Mouse (Mus musculus): ENCODE data around the gene Nrxn1. TPM values are rescaled to one million over a fixed set of nuclear protein-coding genes. Genes with fewer than 3 reads are reported as not detected.
A peak's percentile ranks its signal among the peaks of the same experiment; 100 is the strongest.

Nrxn1 gene
- polyA plus RNA-seq, 1 experiment from 2014 or later: 222 TPM

- H3K36me3 ChIP-seq (ENCODE audit: control insufficient read depth, insufficient read depth, low read length): no peaks in the 10 kb centered on the region
- no peak overlapping the region for H3K4me2 ChIP-seq (ENCODE audit: low read length)
- no peak overlapping the region for H3K27ac ChIP-seq (ENCODE audit: low read length)
- no peaks in the 10 kb centered on the region for H3K4me1 ChIP-seq (ENCODE audit: control insufficient read depth, insufficient read depth, low read length)
- ATAC-seq: no peak
- no peaks in the 10 kb centered on the region for H3K27me3 ChIP-seq (ENCODE audit: control insufficient read depth, insufficient read depth, low read depth, low read length)
- H3K4me3 ChIP-seq (ENCODE audit: low read depth, low read length): no peak overlapping the region
- H3K9ac ChIP-seq (ENCODE audit: low read depth, low read length): no peak overlapping the region
- H3K9me3 ChIP-seq (replicated peaks; ENCODE audit: control insufficient read depth, low read length, poor library complexity, severe bottlenecking): no peaks in the 10 kb centered on the region
- WGBS: 82% methylated on average over 2 of the region's 2 CpGs
These were observed 180.1 kb downstream of the Nrxn1 start for GRCm38 (mm10) chr17:90912746-90913145.

- H3K9ac ChIP-seq (ENCODE audit: low read depth, low read length): no peak overlapping the region
- no peak overlapping the region for H3K4me3 ChIP-seq (ENCODE audit: low read depth, low read length)
- no peaks in the 10 kb centered on the region for H3K4me1 ChIP-seq (ENCODE audit: control insufficient read depth, insufficient read depth, low read length)
- no peaks in the 10 kb centered on the region for H3K27me3 ChIP-seq (ENCODE audit: control insufficient read depth, insufficient read depth, low read depth, low read length)
- no peak overlapping the region for H3K27ac ChIP-seq (ENCODE audit: low read length)
- H3K9me3 ChIP-seq (replicated peaks; ENCODE audit: control insufficient read depth, low read length, poor library complexity, severe bottlenecking): no peaks in the 10 kb centered on the region
- no peaks in the 10 kb centered on the region for H3K36me3 ChIP-seq (ENCODE audit: control insufficient read depth, insufficient read depth, low read length)
- no peak for ATAC-seq
- H3K4me2 ChIP-seq (ENCODE audit: low read length): no peak overlapping the region
These were observed 180.5 kb downstream of the Nrxn1 start for GRCm38 (mm10) chr17:90912341-90912740.

GRCm38 (mm10) chr17:90906118-90907093 lies 186.5 kb downstream of the Nrxn1 start:
- no peaks in the 10 kb centered on the region for H3K27me3 ChIP-seq (ENCODE audit: control insufficient read depth, insufficient read depth, low read depth, low read length)
- H3K36me3 ChIP-seq (ENCODE audit: control insufficient read depth, insufficient read depth, low read length): no peaks in the 10 kb centered on the region
- no peaks in the 10 kb centered on the region for H3K4me1 ChIP-seq (ENCODE audit: control insufficient read depth, insufficient read depth, low read length)
- ATAC-seq: peak; percentile 57
- no peak overlapping the region for H3K4me2 ChIP-seq (ENCODE audit: low read length)
- H3K4me3 ChIP-seq (ENCODE audit: low read depth, low read length): no peak overlapping the region
- 73% methylated on average over 6 of the region's 6 CpGs for WGBS
- H3K9me3 ChIP-seq (replicated peaks; ENCODE audit: control insufficient read depth, low read length, poor library complexity, severe bottlenecking): no peaks in the 10 kb centered on the region
- H3K27ac ChIP-seq (ENCODE audit: low read length): no peak overlapping the region
- no peak overlapping the region for H3K9ac ChIP-seq (ENCODE audit: low read depth, low read length)

GRCm38 (mm10) chr17:90905143-90905542 lies 187.7 kb downstream of the Nrxn1 start:
- no peaks in the 10 kb centered on the region for H3K36me3 ChIP-seq (ENCODE audit: control insufficient read depth, insufficient read depth, low read length)
- 87% methylated on average over 5 of the region's 5 CpGs for WGBS
- no peaks in the 10 kb centered on the region for H3K9me3 ChIP-seq (replicated peaks; ENCODE audit: control insufficient read depth, low read length, poor library complexity, severe bottlenecking)
- no peak overlapping the region for H3K9ac ChIP-seq (ENCODE audit: low read depth, low read length)
- no peaks in the 10 kb centered on the region for H3K27me3 ChIP-seq (ENCODE audit: control insufficient read depth, insufficient read depth, low read depth, low read length)
- no peak overlapping the region for H3K4me2 ChIP-seq (ENCODE audit: low read length)
- no peak overlapping the region for H3K27ac ChIP-seq (ENCODE audit: low read length)
- H3K4me3 ChIP-seq (ENCODE audit: low read depth, low read length): no peak overlapping the region
- no peaks in the 10 kb centered on the region for H3K4me1 ChIP-seq (ENCODE audit: control insufficient read depth, insufficient read depth, low read length)
- ATAC-seq: no peak

GRCm38 (mm10) chr17:90892327-90893259 lies 200.3 kb downstream of the Nrxn1 start:
- 42% methylated on average over 4 of the region's 4 CpGs for WGBS
- peaks cover 2% of the 10 kb centered on the region; the same call in 1 of the 2 replicates for H3K4me1 ChIP-seq (ENCODE audit: control insufficient read depth, insufficient read depth, low read length)
- H3K36me3 ChIP-seq (ENCODE audit: control insufficient read depth, insufficient read depth, low read length): no peaks in the 10 kb centered on the region
- H3K9me3 ChIP-seq (replicated peaks; ENCODE audit: control insufficient read depth, low read length, poor library complexity, severe bottlenecking): no peaks in the 10 kb centered on the region
- no peak overlapping the region for H3K9ac ChIP-seq (ENCODE audit: low read depth, low read length)
- peak overlapping the region; percentile 69 for H3K27ac ChIP-seq (ENCODE audit: low read length)
- no peak overlapping the region for H3K4me3 ChIP-seq (ENCODE audit: low read depth, low read length)
- ATAC-seq: peak; percentile 91
- no peak overlapping the region for H3K4me2 ChIP-seq (ENCODE audit: low read length)
- no peaks in the 10 kb centered on the region for H3K27me3 ChIP-seq (ENCODE audit: control insufficient read depth, insufficient read depth, low read depth, low read length)

- Histone ChIP-seq H3K4me3 (ENCODE audit: low read depth, low read length) (no peak overlapping the region), H3K9me3 (replicated peaks; ENCODE audit: control insufficient read depth, low read length, poor library complexity, severe bottlenecking) (no peaks in the 10 kb centered on the region), H3K36me3 (ENCODE audit: control insufficient read depth, insufficient read depth, low read length) (no peaks in the 10 kb centered on the region), H3K4me1 (ENCODE audit: control insufficient read depth, insufficient read depth, low read length) (peaks cover 2% of the 10 kb centered on the region; the same call in 1 of the 2 replicates), H3K27me3 (ENCODE audit: control insufficient read depth, insufficient read depth, low read depth, low read length) (no peaks in the 10 kb centered on the region), H3K27ac (ENCODE audit: low read length) (no peak overlapping the region), H3K9ac (ENCODE audit: low read depth, low read length) (no peak overlapping the region), H3K4me2 (ENCODE audit: low read length) (no peak overlapping the region)
- WGBS: 59% methylated on average over 1 of the region's 1 CpGs
- no peak for ATAC-seq
These were observed 201.2 kb downstream of the Nrxn1 start for GRCm38 (mm10) chr17:90891711-90892110.

- H3K9me3 ChIP-seq (replicated peaks; ENCODE audit: control insufficient read depth, low read length, poor library complexity, severe bottlenecking): no peaks in the 10 kb centered on the region
- 39% methylated on average over 2 of the region's 2 CpGs for WGBS
- H3K4me2 ChIP-seq (ENCODE audit: low read length): no peak overlapping the region
- H3K36me3 ChIP-seq (ENCODE audit: control insufficient read depth, insufficient read depth, low read length): no peaks in the 10 kb centered on the region
- H3K9ac ChIP-seq (ENCODE audit: low read depth, low read length): no peak overlapping the region
- H3K27me3 ChIP-seq (ENCODE audit: control insufficient read depth, insufficient read depth, low read depth, low read length): no peaks in the 10 kb centered on the region
- H3K4me1 ChIP-seq (ENCODE audit: control insufficient read depth, insufficient read depth, low read length): peaks cover 13% of the 10 kb centered on the region
- H3K27ac ChIP-seq (ENCODE audit: low read length): peak overlapping the region; percentile 47
- no peak overlapping the region for H3K4me3 ChIP-seq (ENCODE audit: low read depth, low read length)
- ATAC-seq: no peak
These were observed 235.6 kb downstream of the Nrxn1 start for GRCm38 (mm10) chr17:90857225-90857624.

- Histone ChIP-seq H3K4me2 (ENCODE audit: low read length) (no peak overlapping the region), H3K9me3 (replicated peaks; ENCODE audit: control insufficient read depth, low read length, poor library complexity, severe bottlenecking) (no peaks in the 10 kb centered on the region), H3K27ac (ENCODE audit: low read length) (no peak overlapping the region), H3K9ac (ENCODE audit: low read depth, low read length) (no peak overlapping the region), H3K4me1 (ENCODE audit: control insufficient read depth, insufficient read depth, low read length) (peaks cover 5% of the 10 kb centered on the region), H3K27me3 (ENCODE audit: control insufficient read depth, insufficient read depth, low read depth, low read length) (no peaks in the 10 kb centered on the region), H3K36me3 (ENCODE audit: control insufficient read depth, insufficient read depth, low read length) (no peaks in the 10 kb centered on the region), H3K4me3 (ENCODE audit: low read depth, low read length) (no peak overlapping the region)
- no peak for ATAC-seq
- WGBS: 0% methylated on average over 1 of the region's 1 CpGs
These were observed 249.0 kb downstream of the Nrxn1 start for GRCm38 (mm10) chr17:90843876-90844275.
